Mouse (Mus musculus) hematopoietic stem cell, adult 5-6 weeks (primary cell): ENCODE data around the gene Ticrr. TPM values are rescaled to one million over a fixed set of nuclear protein-coding genes. Genes with fewer than 3 reads are reported as not detected.

Experiments used
- ATAC-seq, 2 experiments: fragments of 125-278 bp in 1 of 2; replicated peaks in 1 of 2; 2 replicates each; pipeline ENCODE4 v1.8.0; 2016 to 2017; ENCODE audit warnings: inconsistent platforms in 2 of 2, mild to moderate bottlenecking in 2 of 2, moderate number of reproducible peaks in 2 of 2, low read depth in 1 of 2, moderate TSS enrichment in 1 of 2; ENCODE audit not compliant: low FRiP score in 2 of 2, poor library complexity in 2 of 2, severe bottlenecking in 2 of 2, insufficient read depth in 1 of 2, low TSS enrichment in 1 of 2
- total RNA-seq: library from RNA; stranded (forward); fragments of 172-1452, 232-1000 nt; gene quantifications from 2 replicates; pipeline ENCODE4 v1.2.3, GENCODE M21; 2017

The Ticrr gene
- total RNA-seq, 1 experiment from 2014 or later = 18.2 TPM

GRCm38 (mm10) chr7:79732622-79733021, 72.6 kb downstream of the Ticrr start, which contains the start of gene Plin1:
Gene Plin1, minus strand, starts transcription at chr7:79732903.
- ATAC-seq = no peak

DNA sequence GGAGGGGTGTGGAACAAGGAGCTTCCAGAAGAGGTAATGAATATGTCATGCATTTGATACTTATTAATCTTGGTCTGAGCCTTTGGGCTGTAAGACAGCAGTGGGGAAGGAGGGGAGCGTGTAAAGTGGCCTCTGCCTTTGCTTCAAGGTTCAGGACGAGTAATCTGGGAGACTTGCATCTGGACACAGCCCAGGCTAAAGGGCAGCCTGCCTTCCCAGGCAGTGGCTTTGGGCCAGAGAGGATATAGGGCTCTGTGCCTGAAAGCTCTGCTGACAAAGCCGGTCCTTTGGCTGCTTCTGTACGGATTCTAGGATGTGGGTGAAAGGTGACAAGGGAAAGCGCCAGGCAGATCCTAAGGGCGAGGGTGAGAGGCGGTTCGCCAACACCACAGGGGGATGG, 74.6 kb downstream of the Ticrr start:
- ATAC-seq = no peak

DNA sequence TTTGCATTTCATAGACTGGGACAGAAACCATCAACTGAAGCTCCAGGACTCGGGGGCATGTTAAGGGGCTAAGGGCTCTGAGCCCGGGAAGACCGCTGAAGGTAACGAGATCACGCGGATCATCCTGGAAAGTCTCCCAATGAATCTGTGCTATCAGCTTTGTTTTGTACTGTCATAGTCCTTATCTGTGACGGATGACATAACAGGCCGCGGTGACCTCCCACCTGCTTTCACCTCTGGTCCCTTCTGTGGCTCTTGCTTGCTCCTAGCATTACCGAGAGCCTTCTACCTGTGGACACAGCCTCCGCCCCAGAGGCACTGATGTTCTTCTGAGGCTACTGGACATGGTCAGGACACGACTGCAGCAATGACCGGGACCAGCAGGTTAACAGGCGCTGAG, 76.5 kb downstream of the Ticrr start:
- ATAC-seq = no peak

DNA sequence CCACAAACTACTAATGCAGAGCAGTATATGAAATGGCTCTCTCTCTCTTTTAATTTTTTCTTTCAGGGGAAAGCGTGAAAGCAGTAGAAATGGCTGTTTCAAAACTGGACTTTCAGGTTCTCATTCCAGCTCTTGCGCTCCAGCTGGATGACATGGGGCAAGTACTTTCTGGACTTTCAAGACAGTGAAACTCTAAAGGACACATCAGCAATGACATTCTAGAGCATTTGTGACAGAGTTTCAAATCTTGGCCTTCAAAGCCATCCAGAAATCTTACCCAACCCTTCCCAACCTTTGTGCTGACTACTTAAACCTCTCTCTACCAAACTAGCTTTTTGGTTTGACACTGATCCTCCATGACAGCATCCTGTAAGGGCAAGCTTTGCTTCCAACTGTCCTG, 78.9 kb downstream of the Ticrr start:
- ATAC-seq = no peak

- no peak for ATAC-seq
Observed at GRCm38 (mm10) chr7:79740279-79740678, 80.3 kb downstream of the Ticrr start.

DNA sequence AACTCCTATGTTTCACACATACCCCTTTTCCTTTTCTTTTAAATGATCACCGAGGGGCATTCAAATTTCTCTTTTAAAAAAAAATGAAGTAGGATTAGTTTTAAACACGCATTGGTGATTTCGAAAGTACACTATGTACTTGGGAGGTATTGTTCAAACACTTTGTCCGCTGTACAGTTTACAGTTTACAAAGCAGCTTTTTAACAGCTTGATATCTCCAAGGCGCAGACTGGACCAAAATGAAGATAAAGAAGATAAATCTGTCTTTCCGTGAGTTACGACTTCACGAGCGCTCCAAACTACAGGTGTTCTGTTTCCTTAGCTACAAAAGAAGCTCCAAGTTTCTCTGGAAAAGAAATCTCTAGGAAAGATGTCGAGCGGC, 82.3 kb downstream of the Ticrr start:
- ATAC-seq = no peak

GRCm38 (mm10) chr7:79742659-79743536, 82.9 kb downstream of the Ticrr start, which contains the start of the genes Pex11a and Wdr93:
Gene Pex11a, minus strand, starts transcription at chr7:79743131.
Gene Wdr93, plus strand, starts transcription at chr7:79743163.
- peak; percentile 81 to 94 for ATAC-seq

DNA sequence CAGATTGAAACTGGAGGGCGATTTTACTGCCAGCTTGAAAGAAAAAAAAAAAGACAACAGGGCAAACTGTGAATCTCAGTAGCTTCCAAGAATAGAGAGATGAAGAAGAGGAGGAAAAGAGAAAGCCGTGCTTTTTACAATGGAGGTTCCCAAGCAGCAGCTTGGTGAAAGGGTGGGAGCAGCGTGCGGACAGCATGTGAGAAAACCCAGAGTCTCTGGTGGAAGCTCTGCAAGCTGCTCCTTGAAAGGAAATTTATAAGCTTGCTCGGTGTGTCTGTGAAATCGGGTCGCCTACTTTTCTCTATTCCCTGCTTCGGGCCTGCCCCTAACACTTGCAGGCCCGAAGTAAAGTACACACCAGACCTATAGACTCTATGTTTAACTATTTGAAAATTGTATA, 84.1 kb downstream of the Ticrr start:
- ATAC-seq = no peak

DNA sequence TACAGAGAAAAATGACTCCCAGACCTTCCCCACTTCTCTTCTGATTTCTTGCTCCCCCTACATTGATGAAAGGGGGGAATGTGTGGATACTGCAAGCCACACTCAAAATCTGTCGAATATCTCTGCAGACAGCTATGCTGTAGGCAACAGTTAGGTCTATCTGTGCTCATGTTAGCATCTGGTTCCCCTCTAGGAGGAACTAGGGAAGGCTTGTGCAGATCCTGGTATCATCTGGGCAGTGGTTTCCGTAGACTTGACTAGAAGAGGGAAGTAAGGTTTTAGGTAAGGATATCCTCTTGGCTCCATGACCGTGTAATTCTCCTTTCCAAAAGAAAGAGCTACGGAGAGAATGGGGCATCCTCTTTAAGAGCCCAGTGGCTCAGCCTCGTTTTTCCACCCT, 84.6 kb downstream of the Ticrr start:
- ATAC-seq = peak; percentile 49 to 52

DNA sequence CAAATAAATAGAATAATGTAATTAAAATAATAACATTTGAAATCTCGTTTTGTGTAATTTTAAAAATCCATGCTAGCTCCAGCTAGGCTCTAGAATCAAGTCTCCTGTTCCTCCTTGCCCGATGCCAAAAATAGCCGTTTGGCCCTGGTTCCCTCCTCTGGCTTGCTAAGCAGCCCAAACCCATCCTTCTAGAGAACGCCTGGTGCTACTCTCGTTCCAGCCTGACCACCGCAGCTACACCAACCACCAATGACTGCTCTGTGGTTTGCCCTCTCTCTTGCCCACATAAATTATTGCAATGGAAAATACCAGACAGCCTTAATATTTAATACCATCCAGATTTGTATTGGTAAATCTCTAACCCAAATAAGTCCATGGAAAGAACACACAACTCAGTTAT, 87.7 kb downstream of the Ticrr start:
- ATAC-seq = no peak

Other genes with a start within 250 kb of the Ticrr start
- gene Polg, start 193.8 kb upstream of the Ticrr start, total RNA-seq = 36.2 and 39.3 TPM in 2 replicates
- 0.44 TPM in 1 of 2 replicates, not detected in the other for gene Rhcg, start 42.5 kb upstream of the Ticrr start, total RNA-seq
- 1.8 and 2.8 TPM in 2 replicates for gene Kif7, start 55.5 kb downstream of the Ticrr start, total RNA-seq
- not detected in 2 replicates for gene Plin1, start 72.7 kb downstream of the Ticrr start, total RNA-seq
- gene Pex11a, start 82.9 kb downstream of the Ticrr start, total RNA-seq = 4.9 and 5.6 TPM in 2 replicates
- not detected in 2 replicates for gene Wdr93, start 83.0 kb downstream of the Ticrr start, total RNA-seq
- not detected in 2 replicates for gene Mesp1, start 133.6 kb downstream of the Ticrr start, total RNA-seq
- gene Mesp2, start 150.5 kb downstream of the Ticrr start, total RNA-seq = 0.63 TPM in 1 of 2 replicates, not detected in the other
- 0.38 and 0.55 TPM in 2 replicates for gene Anpep, start 200.9 kb downstream of the Ticrr start, total RNA-seq